Mouse (Mus musculus) ES-Bruce4 (cell line): ENCODE data around the gene Celf2. TPM values are rescaled to one million over a fixed set of nuclear protein-coding genes. Genes with fewer than 3 reads are reported as not detected.

ENCODE experiments used
- H3K27ac ChIP-seq: 2 replicates; pipeline ENCODE4 v1.5.1; 2012; ENCODE audit warnings: low read length, inconsistent platforms; ENCODE audit not compliant: insufficient read depth
- H3K27me3 ChIP-seq: 2 replicates; pipeline ENCODE4 v1.6.1; 2012; ENCODE audit warnings: mild to moderate bottlenecking, low read length, inconsistent platforms; ENCODE audit not compliant: control insufficient read depth, poor library complexity, insufficient read depth, severe bottlenecking
- H3K36me3 ChIP-seq: 2 replicates; pipeline ENCODE4 v1.6.1; 2012; ENCODE audit warnings: inconsistent platforms, mild to moderate bottlenecking, low read length, moderate library complexity; ENCODE audit not compliant: control insufficient read depth, poor library complexity, insufficient read depth, severe bottlenecking
- H3K4me1 ChIP-seq: one replicate; pipeline ENCODE4 v1.8.1; 2011; ENCODE audit warnings: low read length; ENCODE audit not compliant: control insufficient read depth, insufficient read depth
- H3K4me3 ChIP-seq: 2 replicates; pipeline ENCODE4 v1.5.1; 2011; ENCODE audit warnings: low read depth, mild to moderate bottlenecking, low read length
- H3K9ac ChIP-seq: 2 replicates; pipeline ENCODE4 v1.6.1; 2012; ENCODE audit warnings: low read depth, mild to moderate bottlenecking, inconsistent platforms; ENCODE audit not compliant: poor library complexity, severe bottlenecking
- H3K9me3 ChIP-seq: replicated peaks from 2 replicates; pipeline ENCODE4 v1.6.1; 2012; ENCODE audit warnings: mild to moderate bottlenecking, low read length, inconsistent platforms; ENCODE audit not compliant: control insufficient read depth, poor library complexity, insufficient read depth, severe bottlenecking
- CTCF ChIP-seq: IDR thresholded peaks from one replicate; pipeline ENCODE4 v1.8.1; 2011; ENCODE audit warnings: low read depth, low read length
- EP300 ChIP-seq: IDR thresholded peaks from 2 replicates; pipeline ENCODE4 v1.6.1; 2011; ENCODE audit warnings: low read depth, low read length; ENCODE audit not compliant: insufficient read depth
- POLR2A ChIP-seq: IDR thresholded peaks from one replicate; pipeline ENCODE4 v1.8.1; 2011; ENCODE audit warnings: low read length; ENCODE audit not compliant: insufficient read depth
- polyA plus RNA-seq: library from polyadenylated mRNA; stranded (reverse); fragments of >200 nt; gene quantifications from 2 replicates; pipeline ENCODE4 v1.2.4, GENCODE M21; 2011; ENCODE audit warnings: low read depth; ENCODE audit not compliant: missing spikeins, insufficient read depth, insufficient read length

The Celf2 gene
- polyA plus RNA-seq, 1 experiment: 10.6 TPM

DNA sequence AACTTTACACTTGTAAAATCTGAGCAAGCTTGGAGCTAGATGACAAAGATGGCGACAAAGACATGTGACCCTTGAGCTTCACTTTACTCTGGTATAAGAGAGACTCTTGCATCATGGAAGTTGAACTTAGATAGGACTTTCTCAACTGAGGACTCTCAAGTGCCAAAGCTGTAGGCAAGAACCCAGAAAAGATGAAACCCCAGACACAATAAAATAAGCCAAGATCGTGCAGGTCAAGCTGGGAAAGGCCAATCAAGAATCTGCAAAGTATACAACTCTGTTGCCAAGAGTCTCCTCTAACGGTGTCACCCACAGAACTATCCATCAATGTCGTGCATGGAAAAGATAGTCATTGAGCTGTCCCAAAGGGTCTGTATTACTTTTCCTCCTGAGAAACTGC, 558.7 kb downstream of the Celf2 start:
- Histone ChIP-seq H3K27me3 (no peaks in the 10 kb centered on the region), H3K9ac (no peak overlapping the region), H3K27ac (no peak overlapping the region), H3K9me3 (no peaks in the 10 kb centered on the region), H3K4me1 (no peaks in the 10 kb centered on the region), H3K4me3 (no peak overlapping the region), H3K36me3 (no peaks in the 10 kb centered on the region)
- no peak for TF ChIP-seq EP300
- no peak for TF ChIP-seq POLR2A
- no peak for TF ChIP-seq CTCF

DNA sequence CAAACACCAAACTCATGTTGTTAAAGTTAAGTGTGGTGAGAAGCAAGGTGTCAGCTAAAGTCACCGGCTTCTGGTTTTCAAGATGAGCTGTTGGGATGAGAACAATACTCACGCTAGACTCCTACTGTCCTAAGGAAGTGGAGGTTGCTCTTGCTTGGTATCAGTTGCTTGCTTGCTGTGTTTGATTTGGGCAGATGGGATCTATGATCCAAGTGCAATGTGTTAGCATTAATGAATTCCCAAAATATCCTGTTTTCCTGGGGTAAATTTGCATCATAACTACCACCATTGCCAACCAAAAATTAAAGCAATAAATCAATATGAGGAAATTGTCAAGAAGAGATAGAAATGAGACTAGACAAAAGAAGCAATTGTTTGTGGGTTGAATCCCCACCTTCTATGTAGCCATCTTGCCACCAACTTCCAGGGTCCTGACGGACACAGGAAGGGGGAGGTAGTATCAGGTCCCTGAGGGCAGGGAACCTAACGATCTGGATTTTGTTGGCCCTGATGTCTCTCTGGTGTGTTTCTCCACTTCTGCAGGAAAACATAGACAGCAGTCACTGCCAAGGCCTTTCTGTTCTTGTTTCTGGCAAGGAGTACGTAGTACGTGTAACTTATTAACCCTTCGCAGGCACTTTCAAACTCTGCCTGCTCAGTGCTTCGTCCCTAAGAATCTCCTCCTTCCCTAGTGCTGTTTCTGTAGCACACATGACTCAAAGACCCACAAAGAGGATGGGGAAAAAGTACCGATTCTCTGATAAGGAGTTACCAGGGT, 563.5 kb downstream of the Celf2 start:
- Histone ChIP-seq H3K9ac (no peak overlapping the region), H3K9me3 (no peaks in the 10 kb centered on the region), H3K4me3 (no peak overlapping the region), H3K27me3 (no peaks in the 10 kb centered on the region), H3K27ac (no peak overlapping the region), H3K4me1 (no peaks in the 10 kb centered on the region), H3K36me3 (no peaks in the 10 kb centered on the region)
- TF ChIP-seq EP300 (no peak), CTCF (no peak), POLR2A (no peak)

DNA sequence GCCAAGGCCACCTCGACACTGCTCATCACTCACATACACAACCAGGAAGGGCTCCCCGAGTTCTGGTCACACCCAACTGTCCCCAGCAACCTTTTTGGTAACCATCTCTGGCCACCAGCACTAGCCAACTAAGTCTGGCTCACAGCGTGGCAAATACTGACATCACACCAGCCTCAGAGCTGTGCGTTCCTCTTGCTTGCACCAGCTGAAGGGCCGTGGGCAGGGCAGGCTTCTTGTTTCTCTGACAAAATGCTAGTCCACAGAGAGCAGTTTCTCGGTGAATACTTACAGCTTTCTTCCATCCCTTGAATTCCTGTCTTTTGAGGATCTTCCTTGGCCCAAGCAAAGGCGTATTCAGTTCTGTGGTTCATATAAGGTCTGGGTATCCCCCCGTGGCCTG, 565.7 kb downstream of the Celf2 start:
- Histone ChIP-seq H3K27ac (no peak overlapping the region), H3K9me3 (no peaks in the 10 kb centered on the region), H3K27me3 (no peaks in the 10 kb centered on the region), H3K4me1 (no peaks in the 10 kb centered on the region), H3K9ac (no peak overlapping the region), H3K4me3 (no peak overlapping the region), H3K36me3 (no peaks in the 10 kb centered on the region)
- TF ChIP-seq POLR2A (no peak), EP300 (no peak), CTCF (no peak)

DNA sequence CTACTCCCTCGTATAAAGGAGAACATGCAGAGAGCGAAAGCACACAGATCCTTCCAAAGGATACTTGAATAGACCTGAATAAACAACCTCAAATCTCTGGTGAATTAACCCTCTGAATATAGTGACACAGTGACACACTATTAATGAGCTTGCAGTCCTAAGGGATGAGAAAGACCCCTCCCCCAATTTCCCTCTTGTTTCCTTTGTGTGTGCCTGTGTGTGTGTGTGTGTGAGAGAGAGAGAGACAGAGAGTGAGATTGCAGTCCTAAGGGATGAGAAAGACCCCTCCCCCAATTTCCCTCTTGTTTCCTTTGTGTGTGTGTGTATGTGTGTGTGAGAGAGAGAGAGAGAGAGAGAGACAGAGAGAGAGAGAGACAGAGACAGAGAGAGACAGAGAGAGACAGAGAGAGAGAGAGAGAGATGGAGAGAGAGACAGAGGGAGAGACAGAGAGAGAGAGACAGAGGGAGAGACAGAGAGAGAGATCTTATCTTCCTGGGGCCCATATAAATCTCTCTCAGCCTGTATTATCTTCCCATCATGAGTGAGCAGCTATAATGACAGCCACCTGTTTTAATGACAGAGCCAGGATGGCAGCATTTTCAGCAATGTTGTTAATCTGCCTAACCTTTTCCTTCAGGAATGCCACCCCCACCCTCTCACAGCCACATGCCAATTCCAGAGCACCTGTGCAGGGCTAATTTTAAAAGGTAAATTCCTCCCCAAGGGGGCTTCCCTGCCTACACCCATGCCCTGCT, 566.5 kb downstream of the Celf2 start:
- no peak for TF ChIP-seq CTCF
- TF ChIP-seq POLR2A: no peak
- TF ChIP-seq EP300: no peak
- H3K36me3 ChIP-seq: no peaks in the 10 kb centered on the region
- H3K27me3 ChIP-seq: no peaks in the 10 kb centered on the region
- no peak overlapping the region for H3K4me3 ChIP-seq
- no peaks in the 10 kb centered on the region for H3K4me1 ChIP-seq
- no peak overlapping the region for H3K27ac ChIP-seq
- H3K9ac ChIP-seq: no peak overlapping the region
- H3K9me3 ChIP-seq: no peaks in the 10 kb centered on the region

DNA sequence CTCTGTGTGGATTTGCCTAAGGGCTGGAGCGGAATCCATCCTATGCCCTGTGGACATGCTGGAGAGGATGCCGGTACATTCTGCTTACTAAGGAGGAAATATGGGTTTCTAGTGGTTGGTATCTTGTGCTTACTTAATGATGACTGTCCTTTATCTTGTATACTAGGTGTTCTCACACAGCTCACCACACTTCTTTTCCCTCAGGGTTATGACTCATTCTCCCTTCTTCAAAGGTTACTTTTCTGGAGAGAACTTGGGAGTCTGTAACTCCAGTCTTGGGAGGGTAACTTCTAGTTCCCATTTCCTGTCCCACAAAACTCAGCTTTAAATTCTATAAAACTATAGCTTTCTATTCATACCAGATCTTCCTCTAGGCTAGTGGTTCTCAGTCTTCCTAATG, 570.2 kb downstream of the Celf2 start:
- H3K9me3 ChIP-seq: no peaks in the 10 kb centered on the region
- no peaks in the 10 kb centered on the region for H3K4me1 ChIP-seq
- H3K27ac ChIP-seq: no peak overlapping the region
- TF ChIP-seq EP300 (no peak), POLR2A (no peak), CTCF (no peak)
- no peaks in the 10 kb centered on the region for H3K27me3 ChIP-seq
- H3K4me3 ChIP-seq: no peak overlapping the region
- H3K36me3 ChIP-seq: no peaks in the 10 kb centered on the region
- H3K9ac ChIP-seq: no peak overlapping the region

DNA sequence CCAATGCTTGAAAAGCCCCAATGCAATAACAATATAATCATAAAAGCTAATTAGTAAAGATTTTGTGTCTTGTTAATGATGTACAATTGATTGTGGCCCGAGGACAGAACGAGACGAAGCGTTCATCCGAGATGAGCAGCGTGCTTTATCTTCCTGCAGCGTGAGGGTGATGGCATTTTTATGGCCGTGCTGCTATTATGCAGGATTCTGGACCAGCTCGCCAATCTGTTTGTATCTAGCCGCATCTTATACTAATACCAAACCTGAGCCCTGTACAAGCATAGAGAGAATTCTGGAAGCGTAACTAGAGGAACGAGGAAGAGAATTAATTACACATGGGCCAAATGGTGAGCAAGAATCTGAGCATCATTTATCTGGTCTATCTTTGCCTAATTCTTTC, 576.2 kb downstream of the Celf2 start:
- H3K9ac ChIP-seq: no peak overlapping the region
- H3K27ac ChIP-seq: no peak overlapping the region
- no peaks in the 10 kb centered on the region for H3K4me1 ChIP-seq
- no peaks in the 10 kb centered on the region for H3K27me3 ChIP-seq
- TF ChIP-seq EP300 (no peak), POLR2A (no peak), CTCF (no peak)
- H3K4me3 ChIP-seq: no peak overlapping the region
- H3K9me3 ChIP-seq: no peaks in the 10 kb centered on the region
- no peaks in the 10 kb centered on the region for H3K36me3 ChIP-seq
